Mouse (Mus musculus) thymus, postnatal 36 days (tissue): ENCODE measurements around the gene Nova1.

Source experiments
- DNase-seq, 2 experiments: peaks; one replicate each; pipeline ENCODE4 v3.0.0; 2022; ENCODE audit warnings: mixed read lengths in 2 of 2

The Nova1 gene

GRCm38 (mm10) chr12:46818856-46819347 is at the start of gene Nova1:
Gene Nova1, minus strand, starts transcription at chr12:46818929.
- peak in 1 of 2 experiments; percentile 4 for DNase-seq

GRCm38 (mm10) chr12:46819348-46820022 is 756 bp upstream of the Nova1 start:
- DNase-seq: peak; percentile 20 to 30

- peak in 1 of 2 experiments; percentile 3 for DNase-seq
These were observed 491 bp downstream of the Nova1 start for GRCm38 (mm10) chr12:46818021-46818855.

- no peak for DNase-seq
These were observed 1.4 kb downstream of the Nova1 start for GRCm38 (mm10) chr12:46817211-46817803.

- no peak for DNase-seq
These were observed 2.4 kb downstream of the Nova1 start for GRCm38 (mm10) chr12:46816291-46816690.

GRCm38 (mm10) chr12:46815697-46816096 is 3.0 kb downstream of the Nova1 start:
- no peak for DNase-seq

- no peak for DNase-seq
These were observed 3.9 kb downstream of the Nova1 start for GRCm38 (mm10) chr12:46814820-46815219.

GRCm38 (mm10) chr12:46801311-46801710 is 17.4 kb downstream of the Nova1 start:
- no peak for DNase-seq

- no peak for DNase-seq
These were observed 36.1 kb downstream of the Nova1 start for GRCm38 (mm10) chr12:46782301-46783280.

- DNase-seq: no peak
These were observed 37.2 kb downstream of the Nova1 start for GRCm38 (mm10) chr12:46781481-46781880.

GRCm38 (mm10) chr12:46780983-46781382 is 37.7 kb downstream of the Nova1 start:
- DNase-seq: no peak

GRCm38 (mm10) chr12:46759450-46759849 is 59.3 kb downstream of the Nova1 start:
- no peak for DNase-seq

GRCm38 (mm10) chr12:46754325-46754848 is 64.3 kb downstream of the Nova1 start:
- no peak for DNase-seq

- DNase-seq: no peak
These were observed 65.6 kb downstream of the Nova1 start for GRCm38 (mm10) chr12:46753096-46753495.

- DNase-seq: no peak
These were observed 85.5 kb downstream of the Nova1 start for GRCm38 (mm10) chr12:46733261-46733660.

GRCm38 (mm10) chr12:46731943-46732342 is 86.8 kb downstream of the Nova1 start:
- DNase-seq: no peak

- no peak for DNase-seq
These were observed 96.8 kb downstream of the Nova1 start for GRCm38 (mm10) chr12:46721914-46722313.

- no peak for DNase-seq
These were observed 99.7 kb downstream of the Nova1 start for GRCm38 (mm10) chr12:46719076-46719475.

- no peak for DNase-seq
These were observed 108.6 kb downstream of the Nova1 start for GRCm38 (mm10) chr12:46710094-46710493.

GRCm38 (mm10) chr12:46709475-46709874 is 109.3 kb downstream of the Nova1 start:
- no peak for DNase-seq

GRCm38 (mm10) chr12:46700202-46700601 is 118.5 kb downstream of the Nova1 start:
- DNase-seq: no peak

GRCm38 (mm10) chr12:46676341-46676740 is 142.4 kb downstream of the Nova1 start:
- no peak for DNase-seq
